Comparison of ENCODE assay signal across 13 mouse cellular contexts in genomic region chr10:43943736-43944135, GRCm38 (mm10). TPM values are rescaled to one million over a fixed set of nuclear protein-coding genes. Genes with fewer than 3 reads are reported as not detected.
DNase-seq lines count a peak whose midpoint lies in the region; ATAC-seq and TF ChIP-seq lines count a peak whose summit lies in the region.
"Had no signal": no experiment of that assay in that cellular context is flagged by ENCODE, and none has a peak within 500 bp of the region (broad histone marks: within the 10 kb centered on the region; RNA-seq: fewer than 3 reads in every experiment).

No protein-coding gene starts in this region.

- H3K27me3 ChIP-seq in liver, adult 2 months (ENCODE audit: control insufficient read depth, insufficient read depth, low read length), result no peaks in the 10 kb centered on the region
- H3K27me3 ChIP-seq in liver, embryonic 11.5 days (replicated peaks; ENCODE audit: control insufficient read depth, insufficient read depth, low read length), result no peaks in the 10 kb centered on the region
- H3K27me3 ChIP-seq in kidney, postnatal 0 days (ENCODE audit: insufficient read depth, low read length), result no peaks in the 10 kb centered on the region
- H3K27me3 ChIP-seq: limb, embryonic 15.5 days had no signal

- H3K27ac ChIP-seq in liver, adult 2 months (replicated peaks; ENCODE audit: insufficient read depth, low read depth, low read length), result no peak overlapping the region
- no peak overlapping the region for H3K27ac ChIP-seq in liver, embryonic 11.5 days (ENCODE audit: low read depth, low read length)
- 0 out of 2 replicates have a peak overlapping the region, but pooled peaks have one; percentile 25 for H3K27ac ChIP-seq in kidney, postnatal 0 days
- H3K27ac ChIP-seq: limb, embryonic 15.5 days had no signal

- ATAC-seq in liver, embryonic 11.5 days (replicated peaks; ENCODE audit: low FRiP score), result no peak
- ATAC-seq in kidney, postnatal 0 days (replicated peaks; ENCODE audit: low FRiP score, low read depth), result peak; percentile 37; the same call in 1 of the 2 replicates
- ATAC-seq: activated CD4-positive, CD25-positive, alpha-beta regulatory T cell, adult 4 months had no signal

- TF ChIP-seq CTCF in liver, adult 2 months (IDR thresholded peaks at IDR 0.05; ENCODE audit: low read depth, low read length), result no peak
- peak; percentile 3; the same call in 1 of the 2 replicates for TF ChIP-seq CTCF in kidney, postnatal 0 days (IDR thresholded peaks at IDR 0.05; ENCODE audit: low read depth)

- no peak overlapping the region for H3K4me3 ChIP-seq in liver, adult 2 months (ENCODE audit: insufficient read depth, low read depth, low read length)
- no peak overlapping the region for H3K4me3 ChIP-seq in liver, embryonic 11.5 days (ENCODE audit: low read depth, low read length)
- no peak overlapping the region for H3K4me3 ChIP-seq in kidney, postnatal 0 days (replicated peaks; ENCODE audit: low read depth, low read length)
- H3K4me3 ChIP-seq: limb, embryonic 15.5 days had no signal

- H3K9ac ChIP-seq in liver, adult 2 months (ENCODE audit: low read depth, low read length), result no peak overlapping the region
- H3K9ac ChIP-seq in liver, embryonic 11.5 days (ENCODE audit: low read depth, low read length), result no peak overlapping the region
- no peak overlapping the region for H3K9ac ChIP-seq in kidney, postnatal 0 days (ENCODE audit: low read depth, low read length)
- H3K9ac ChIP-seq: limb, embryonic 15.5 days had no signal

- 77% methylated on average over 4 of the region's 4 CpGs for WGBS in liver, adult 2 months
- 59% methylated on average over 4 of the region's 4 CpGs for WGBS in liver, embryonic 11.5 days
- WGBS in kidney, postnatal 0 days, result 52% methylated on average over 4 of the region's 4 CpGs

- H3K4me1 ChIP-seq in liver, adult 2 months (ENCODE audit: control insufficient read depth, insufficient read depth, low read length), result no peaks in the 10 kb centered on the region
- H3K4me1 ChIP-seq in liver, embryonic 11.5 days (replicated peaks; ENCODE audit: control insufficient read depth, insufficient read depth, low read length), result 0 out of 2 replicates have a peak, but pooled peaks cover 3% of the 10 kb centered on the region
- H3K4me1 ChIP-seq in kidney, postnatal 0 days (replicated peaks; ENCODE audit: insufficient read depth, low read length), result no peaks in the 10 kb centered on the region; the same call in 1 of the 2 replicates
- H3K4me1 ChIP-seq: limb, embryonic 15.5 days had no signal

- H3K36me3 ChIP-seq in liver, adult 2 months (ENCODE audit: control insufficient read depth, insufficient read depth, low read length), result peaks cover 7% of the 10 kb centered on the region
- H3K36me3 ChIP-seq in liver, embryonic 11.5 days (ENCODE audit: control insufficient read depth, insufficient read depth, low read length), result peaks cover 7% of the 10 kb centered on the region
- H3K36me3 ChIP-seq in kidney, postnatal 0 days (ENCODE audit: insufficient read depth, low read length), result no peaks in the 10 kb centered on the region; the same call in 1 of the 2 replicates
- H3K36me3 ChIP-seq: limb, embryonic 15.5 days had no signal

- DNase-seq in embryo, embryonic 10.5 days (ENCODE audit: low spot score), result peak; percentile 12
- DNase-seq in embryo, embryonic 11 days, result no peak
- DNase-seq in liver, adult 2 months (ENCODE audit: extremely low read depth, low read depth, low spot score), result peak; percentile 16
- DNase-seq in liver, embryonic 11.5 days (ENCODE audit: low spot score), result no peak
- DNase-seq in 416B (ENCODE audit: low read depth), result peak; percentile 96
- no peak for DNase-seq in kidney, postnatal 0 days (ENCODE audit: low spot score)
- DNase-seq in urinary bladder, adult 18-20 months (ENCODE audit: low spot score in 2 of 2), result no peak
- DNase-seq in heart, adult 18-20 months, result no peak
- DNase-seq: cerebellum, adult 8-10 months; right cerebral cortex, postnatal 14 days had no signal

- H3K9me3 ChIP-seq in liver, embryonic 11.5 days (ENCODE audit: control insufficient read depth, low read length), result no peaks in the 10 kb centered on the region
- H3K9me3 ChIP-seq in kidney, postnatal 0 days (replicated peaks; ENCODE audit: low read length), result no peaks in the 10 kb centered on the region
- H3K9me3 ChIP-seq: G1E; limb, embryonic 15.5 days had no signal

- H3K79me2 ChIP-seq in liver, adult 2 months (ENCODE audit: control insufficient read depth, insufficient read depth, low read length), result no peaks in the 10 kb centered on the region

- no peak for TF ChIP-seq POLR2A in liver, adult 2 months (IDR thresholded peaks at IDR 0.05; ENCODE audit: extremely low read depth, insufficient read depth, low read length)

- H3K4me2 ChIP-seq in liver, embryonic 11.5 days, result no peak overlapping the region
- no peak overlapping the region for H3K4me2 ChIP-seq in kidney, postnatal 0 days (ENCODE audit: low read length)
- H3K4me2 ChIP-seq: limb, embryonic 15.5 days had no signal

RNA-seq across cellular contexts. Expression of gene Rtn4ip1, which starts 42.1 kb away (rescaled TPM):
- total RNA-seq in liver, adult 2 months (2014; rRNA removed), result 9.5 and 12.8 TPM in 2 replicates
- 13.8 and 15.0 TPM in 2 replicates for polyA plus RNA-seq in liver, adult 2 months (2012; rRNA removed)
- 25.8 and 26.7 TPM in 2 replicates for polyA plus RNA-seq in liver, embryonic 11.5 days (2014; fragmentation: Nextera tagmentation; extraction: Ambion mirVana)
- 16.1 and 18.9 TPM in 2 replicates for polyA plus RNA-seq in kidney, postnatal 0 days (2015; fragmentation: Nextera tagmentation; extraction: Ambion mirVana)
- total RNA-seq in heart, adult 18-20 months (2021), result 10 to 100 TPM; 66.6 to 69.8 TPM

RNA-seq across cellular contexts. Expression of gene Qrsl1, which starts 42.2 kb away (rescaled TPM):
- total RNA-seq in liver, adult 2 months (2014; rRNA removed), result 3.1 TPM in 2 replicates
- 4.3 and 5.9 TPM in 2 replicates for polyA plus RNA-seq in liver, adult 2 months (2012; rRNA removed)
- 20.8 and 20.9 TPM in 2 replicates for polyA plus RNA-seq in liver, embryonic 11.5 days (2014; fragmentation: Nextera tagmentation; extraction: Ambion mirVana)
- polyA plus RNA-seq in kidney, postnatal 0 days (2015; fragmentation: Nextera tagmentation; extraction: Ambion mirVana), result 27.4 and 30.0 TPM in 2 replicates
- total RNA-seq in heart, adult 18-20 months (2021), result 10 to 100 TPM; 25.8 to 33.3 TPM

Comparison
In these comparisons a context has a peak if more than half of its experiments do, and no peak if none do; other contexts are left out.
1. DNase-seq: peak in embryo, embryonic 10.5 days (single experiment), liver, adult 2 months (single experiment) and 416B (single experiment); none in embryo, embryonic 11 days (single experiment), liver, embryonic 11.5 days (single experiment), kidney, postnatal 0 days (single experiment), urinary bladder, adult 18-20 months (0 of 2) and heart, adult 18-20 months (0 of 2).